Mouse (Mus musculus) embryonic facial prominence, embryonic 10.5 days (tissue): ENCODE measurements around the gene Rnf182. TPM values are rescaled to one million over a fixed set of nuclear protein-coding genes. Genes with fewer than 3 reads are reported as not detected.

Experiments used
- DNase-seq: peaks from one replicate; pipeline ENCODE4 v3.0.0-alpha.2; 2017; ENCODE audit warnings: low spot score
- H3K27ac ChIP-seq: fragments of 300-500 bp; sonication (generic); replicated peaks from 2 replicates; pipeline ENCODE4 v1.5.1; 2016; ENCODE audit warnings: mild to moderate bottlenecking
- H3K27me3 ChIP-seq: fragments of 300-500 bp; sonication (generic); replicated peaks from 2 replicates; pipeline ENCODE4 v1.6.1; 2016; ENCODE audit warnings: low read depth, mild to moderate bottlenecking; ENCODE audit not compliant: poor library complexity, severe bottlenecking
- H3K36me3 ChIP-seq: fragments of 300-500 bp; sonication (generic); replicated peaks from 2 replicates; pipeline ENCODE4 v1.6.1; 2016; ENCODE audit warnings: mild to moderate bottlenecking, moderate library complexity
- H3K4me1 ChIP-seq: fragments of 300-500 bp; sonication (generic); 2 replicates; pipeline ENCODE4 v1.6.1; 2016
- H3K4me3 ChIP-seq: fragments of 300-500 bp; sonication (generic); 2 replicates; pipeline ENCODE4 v1.5.1; 2016; ENCODE audit warnings: mild to moderate bottlenecking, moderate library complexity
- H3K9me3 ChIP-seq: fragments of 300-500 bp; sonication (generic); 2 replicates; pipeline ENCODE4 v1.6.1; 2016; ENCODE audit warnings: mild to moderate bottlenecking
- WGBS: fragments of 180-500 bp; shearing (Covaris S2); methylation state at CpG from one replicate; pipeline ENCODE4 v1.1.7; 2016; 5-methylcytosine and 5-hydroxymethylcytosine counted together
- polyA plus RNA-seq: library from polyadenylated mRNA; unstranded; fragments of >200 nt; fragmentation: Nextera tagmentation; extraction: Ambion mirVana; gene quantifications from 2 replicates; pipeline ENCODE4 v1.2.1, GENCODE M21; 2016

The Rnf182 gene
- polyA plus RNA-seq, 1 experiment from 2014 or later, result 7.1 TPM

- peaks cover 33% of the 10 kb centered on the region for H3K4me1 ChIP-seq
- H3K27ac ChIP-seq, result 0 out of 2 replicates have a peak overlapping the region, but pooled peaks have one; percentile 1
- 42% methylated on average over 6 of the region's 6 CpGs for WGBS
- H3K27me3 ChIP-seq, result peaks cover 26% of the 10 kb centered on the region
- peak overlapping the region; percentile 85 for H3K4me3 ChIP-seq
- no peaks in the 10 kb centered on the region for H3K36me3 ChIP-seq
- no peak for DNase-seq
- H3K9me3 ChIP-seq, result no peaks in the 10 kb centered on the region
Measured at GRCm38 (mm10) chr13:43616551-43616950, 1.0 kb downstream of the Rnf182 start.

GRCm38 (mm10) chr13:43619550-43620175 lies 4.2 kb downstream of the Rnf182 start:
- no peak for DNase-seq
- Histone ChIP-seq H3K27me3 (peaks cover 26% of the 10 kb centered on the region), H3K9me3 (no peaks in the 10 kb centered on the region), H3K27ac (no peak overlapping the region), H3K4me3 (no peak overlapping the region), H3K36me3 (no peaks in the 10 kb centered on the region), H3K4me1 (peaks cover 33% of the 10 kb centered on the region)
- WGBS, result 71% methylated on average over 4 of the region's 4 CpGs

- Histone ChIP-seq H3K27ac (no peak overlapping the region), H3K9me3 (no peaks in the 10 kb centered on the region), H3K36me3 (no peaks in the 10 kb centered on the region), H3K4me1 (no peaks in the 10 kb centered on the region), H3K4me3 (no peak overlapping the region), H3K27me3 (no peaks in the 10 kb centered on the region)
- WGBS, result 86% methylated on average over 5 of the region's 5 CpGs
- DNase-seq, result no peak
Measured at GRCm38 (mm10) chr13:43627922-43628321, 12.4 kb downstream of the Rnf182 start.

DNA sequence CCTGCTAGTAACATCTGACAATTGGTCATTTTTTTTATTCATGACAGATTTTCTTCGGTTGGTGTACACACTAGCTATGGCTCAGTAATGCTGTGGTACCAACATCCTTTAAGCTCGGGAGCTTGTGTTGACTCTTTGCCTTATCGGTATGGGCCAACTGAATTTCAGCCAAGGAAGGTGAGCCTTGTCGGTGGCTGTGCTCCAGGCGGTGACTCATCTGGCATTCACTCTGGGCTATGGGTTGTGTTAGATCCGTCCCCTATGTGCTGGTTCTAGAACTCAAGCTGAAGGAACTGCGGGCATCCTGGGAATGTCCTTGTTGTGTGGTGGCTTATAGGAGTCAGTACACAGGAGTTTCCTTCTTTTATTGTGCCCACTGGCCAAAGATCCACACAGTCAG lies 14.3 kb downstream of the Rnf182 start:
- WGBS, result 92% methylated on average over 7 of the region's 7 CpGs
- H3K4me3 ChIP-seq, result no peak overlapping the region
- no peak for DNase-seq
- no peaks in the 10 kb centered on the region for H3K36me3 ChIP-seq
- H3K27ac ChIP-seq, result no peak overlapping the region
- no peaks in the 10 kb centered on the region for H3K27me3 ChIP-seq
- H3K4me1 ChIP-seq, result no peaks in the 10 kb centered on the region
- no peaks in the 10 kb centered on the region for H3K9me3 ChIP-seq

- no peak overlapping the region for H3K4me3 ChIP-seq
- H3K9me3 ChIP-seq, result no peaks in the 10 kb centered on the region
- no peak for DNase-seq
- H3K27ac ChIP-seq, result no peak overlapping the region
- WGBS, result 93% methylated on average over 6 of the region's 6 CpGs
- H3K27me3 ChIP-seq, result no peaks in the 10 kb centered on the region
- H3K4me1 ChIP-seq, result no peaks in the 10 kb centered on the region
- no peaks in the 10 kb centered on the region for H3K36me3 ChIP-seq
Measured at GRCm38 (mm10) chr13:43631266-43631665, 15.8 kb downstream of the Rnf182 start.

DNA sequence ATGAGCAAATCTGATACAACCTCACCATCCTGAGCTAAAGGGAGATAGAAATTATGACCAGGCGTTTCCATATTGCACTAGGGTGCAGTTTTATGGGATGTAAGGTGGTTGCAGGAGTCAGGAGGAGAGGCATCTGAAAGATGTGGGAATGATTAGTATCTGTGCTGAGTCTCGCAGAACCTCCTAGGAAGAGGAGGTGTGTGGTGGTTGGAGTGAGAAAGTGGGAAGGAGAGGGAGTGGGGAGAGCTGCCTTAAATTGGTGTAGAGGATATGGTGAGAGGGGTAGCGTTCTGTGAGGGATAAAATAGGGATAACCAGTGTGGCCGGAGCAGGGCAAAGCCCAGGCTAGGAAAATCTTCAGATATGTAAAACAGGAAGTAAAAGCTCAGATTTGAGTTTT lies 17.5 kb downstream of the Rnf182 start:
- no peaks in the 10 kb centered on the region for H3K27me3 ChIP-seq
- 89% methylated on average over 4 of the region's 4 CpGs for WGBS

DNA sequence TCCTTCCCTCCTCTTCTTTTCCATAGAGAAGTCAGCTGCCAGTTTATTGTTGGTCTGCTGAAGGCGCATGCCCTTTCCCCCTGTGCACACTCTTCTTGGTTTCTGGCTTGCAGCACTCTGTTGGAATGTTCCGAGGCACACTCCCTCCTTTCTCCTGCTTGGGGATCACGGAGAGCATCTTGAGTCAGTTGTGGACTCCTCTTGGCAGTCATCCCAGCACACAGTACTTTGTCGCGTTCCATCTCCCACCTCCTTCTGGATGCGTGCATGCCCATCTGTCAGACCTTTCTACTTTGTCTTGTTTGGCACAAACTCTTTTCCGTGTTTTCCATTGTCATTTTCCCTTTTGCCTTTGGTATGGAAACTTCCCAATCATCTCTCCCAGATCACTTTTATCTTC lies 22.2 kb downstream of the Rnf182 start:
- 91% methylated on average over 7 of the region's 7 CpGs for WGBS
- Histone ChIP-seq H3K4me1 (no peaks in the 10 kb centered on the region), H3K36me3 (no peaks in the 10 kb centered on the region), H3K27me3 (no peaks in the 10 kb centered on the region), H3K9me3 (no peaks in the 10 kb centered on the region), H3K4me3 (no peak overlapping the region), H3K27ac (no peak overlapping the region)
- DNase-seq, result no peak

More for the DNA sequence above, 17.5 kb downstream of the Rnf182 start:
- Histone ChIP-seq H3K4me3 (no peak overlapping the region), H3K36me3 (no peaks in the 10 kb centered on the region), H3K9me3 (no peaks in the 10 kb centered on the region), H3K27ac (no peak overlapping the region), H3K4me1 (no peaks in the 10 kb centered on the region)
- DNase-seq, result no peak

DNA sequence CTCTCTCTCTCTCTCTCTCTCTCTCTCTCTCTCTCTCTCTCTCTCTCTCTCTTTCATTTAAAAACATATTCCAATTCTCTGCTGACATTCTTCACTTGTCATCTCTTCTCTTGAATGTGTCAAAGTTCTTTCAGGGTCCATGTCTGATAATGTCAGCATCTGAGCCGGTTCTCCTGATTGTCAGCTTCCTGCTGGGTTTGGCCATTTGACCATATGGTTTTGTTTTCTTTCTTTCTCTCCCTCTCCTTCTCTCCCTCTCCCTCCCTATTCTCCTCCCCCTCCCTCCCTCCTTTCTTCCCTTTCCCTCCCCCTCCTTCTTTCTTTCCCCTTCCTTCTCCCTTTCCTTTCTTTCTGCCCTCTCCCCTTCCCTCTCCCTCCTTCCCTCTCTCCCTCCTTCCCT lies 29.5 kb downstream of the Rnf182 start:
- Histone ChIP-seq H3K27ac (no peak overlapping the region), H3K36me3 (no peaks in the 10 kb centered on the region), H3K4me1 (peaks cover 10% of the 10 kb centered on the region), H3K9me3 (no peaks in the 10 kb centered on the region), H3K27me3 (no peaks in the 10 kb centered on the region), H3K4me3 (no peak overlapping the region)
- no peak for DNase-seq
- 35% methylated on average over 1 of the region's 1 CpGs for WGBS

DNA sequence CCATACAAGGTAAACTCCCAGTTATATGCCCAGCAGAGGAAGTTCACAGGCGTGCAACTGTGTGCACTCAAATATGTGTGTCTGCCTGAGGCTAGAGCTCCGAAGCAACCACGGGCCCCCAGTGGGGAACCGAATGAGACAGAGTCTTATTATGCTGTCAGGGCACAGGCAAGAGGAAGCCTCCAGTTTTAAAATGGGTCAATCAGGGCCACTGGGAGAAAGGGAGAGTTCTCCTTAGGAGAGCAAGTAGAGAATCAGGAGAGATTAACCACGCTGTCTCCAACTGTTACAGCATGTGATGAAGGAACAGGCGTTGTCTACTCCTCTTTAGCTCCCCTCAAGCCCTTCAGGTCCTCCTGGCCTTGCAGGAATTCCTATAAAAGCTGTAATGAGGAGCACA lies 33.0 kb downstream of the Rnf182 start:
- Histone ChIP-seq H3K27me3 (no peaks in the 10 kb centered on the region), H3K9me3 (no peaks in the 10 kb centered on the region), H3K4me1 (peaks cover 10% of the 10 kb centered on the region), H3K4me3 (no peak overlapping the region), H3K27ac (no peak overlapping the region), H3K36me3 (no peaks in the 10 kb centered on the region)
- WGBS, result 45% methylated on average over 6 of the region's 6 CpGs
- no peak for DNase-seq

- 93% methylated on average over 3 of the region's 3 CpGs for WGBS
Measured at GRCm38 (mm10) chr13:43651277-43651676, 35.8 kb downstream of the Rnf182 start.

DNA sequence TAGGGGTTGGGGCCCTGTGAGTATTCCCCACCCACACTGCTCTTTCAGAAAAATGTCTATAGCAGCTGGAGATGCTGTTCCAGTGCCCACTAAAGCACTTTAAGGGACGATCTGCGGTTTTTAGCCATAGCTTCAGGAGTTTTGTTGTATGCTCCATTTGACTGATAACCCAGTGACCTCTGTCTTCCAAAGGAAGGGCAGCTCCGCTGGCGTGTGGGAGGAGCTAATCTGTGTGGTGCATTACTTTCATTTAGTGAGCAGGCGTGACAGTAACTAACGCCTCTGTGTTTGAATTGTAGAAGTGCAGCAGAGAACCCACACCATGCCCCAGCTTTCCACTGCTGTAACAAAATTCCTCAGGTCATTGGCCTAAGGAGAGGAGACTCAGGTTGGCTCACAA lies 38.6 kb downstream of the Rnf182 start:
- Histone ChIP-seq H3K27me3 (no peaks in the 10 kb centered on the region), H3K4me3 (no peak overlapping the region), H3K9me3 (no peaks in the 10 kb centered on the region), H3K36me3 (no peaks in the 10 kb centered on the region), H3K4me1 (peaks cover 2% of the 10 kb centered on the region; the same call in 1 of the 2 replicates), H3K27ac (no peak overlapping the region)
- WGBS, result 77% methylated on average over 6 of the region's 6 CpGs
- no peak for DNase-seq

More at GRCm38 (mm10) chr13:43651277-43651676, 35.8 kb downstream of the Rnf182 start:
- DNase-seq, result no peak
- Histone ChIP-seq H3K4me3 (no peak overlapping the region), H3K36me3 (no peaks in the 10 kb centered on the region), H3K27ac (no peak overlapping the region), H3K4me1 (peaks cover 10% of the 10 kb centered on the region), H3K27me3 (no peaks in the 10 kb centered on the region), H3K9me3 (no peaks in the 10 kb centered on the region)

GRCm38 (mm10) chr13:43663225-43663624 lies 47.7 kb downstream of the Rnf182 start:
- H3K36me3 ChIP-seq, result peaks cover 2% of the 10 kb centered on the region
- no peaks in the 10 kb centered on the region for H3K27me3 ChIP-seq
- H3K4me3 ChIP-seq, result no peak overlapping the region
- 91% methylated on average over 4 of the region's 4 CpGs for WGBS
- DNase-seq, result no peak
- no peaks in the 10 kb centered on the region for H3K4me1 ChIP-seq
- H3K9me3 ChIP-seq, result no peaks in the 10 kb centered on the region
- no peak overlapping the region for H3K27ac ChIP-seq

DNA sequence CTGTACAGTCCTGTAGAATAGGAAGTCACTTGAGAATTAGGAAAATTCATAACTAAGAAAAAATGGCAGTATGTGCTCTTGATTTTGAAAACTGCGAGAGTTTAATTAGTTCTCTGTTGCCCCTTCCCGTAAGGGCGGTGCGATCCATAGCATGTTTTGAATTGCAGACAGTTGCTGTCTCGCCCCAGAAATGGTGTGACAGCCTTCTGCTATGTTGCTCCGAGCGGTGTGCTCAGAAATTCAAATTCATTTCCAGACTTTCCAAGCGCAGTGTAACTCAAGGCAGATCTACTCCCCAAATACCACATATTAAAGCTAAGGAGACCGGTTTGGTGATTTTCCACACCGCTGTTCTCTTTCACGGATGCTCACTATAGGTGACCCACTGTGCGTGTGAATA lies 50.6 kb downstream of the Rnf182 start:
- Histone ChIP-seq H3K9me3 (no peaks in the 10 kb centered on the region), H3K27ac (no peak overlapping the region), H3K4me1 (no peaks in the 10 kb centered on the region), H3K36me3 (peaks cover 6% of the 10 kb centered on the region), H3K4me3 (no peak overlapping the region), H3K27me3 (no peaks in the 10 kb centered on the region)
- 91% methylated on average over 12 of the region's 12 CpGs for WGBS
- DNase-seq, result no peak
